Mouse (Mus musculus) CH12.LX (cell line): ENCODE data around the gene D1Ertd622e. TPM values are rescaled to one million over a fixed set of nuclear protein-coding genes. Genes with fewer than 3 reads are reported as not detected.

ENCODE experiments used
- DNase-seq: peaks from one replicate; pipeline ENCODE4 v3.0.0-alpha.2; 2013; ENCODE audit errors: extremely low read depth
- H3K27ac ChIP-seq: 2 replicates; pipeline ENCODE4 v1.5.1; 2012; ENCODE audit warnings: low read depth, mild to moderate bottlenecking, control low read depth, moderate library complexity; ENCODE audit not compliant: insufficient read depth
- H3K27me3 ChIP-seq: replicated peaks from 2 replicates; pipeline ENCODE3; 2012; ENCODE audit warnings: inconsistent platforms
- H3K36me3 ChIP-seq, 2 experiments: replicated peaks in 1 of 2; 2 replicates each; pipeline versions ENCODE3 to v1.6.1; 2012; ENCODE audit warnings: inconsistent platforms in 1 of 2, low read length in 1 of 2, mild to moderate bottlenecking in 1 of 2, mixed read lengths in 1 of 2, moderate library complexity in 1 of 2; ENCODE audit not compliant: control insufficient read depth in 1 of 2, insufficient read depth in 1 of 2
- H3K4me1 ChIP-seq, 2 experiments: 2 replicates each; pipeline ENCODE4 v1.6.1; 2012; ENCODE audit warnings: inconsistent platforms in 1 of 2, moderate library complexity in 1 of 2; ENCODE audit not compliant: insufficient read depth in 2 of 2, control insufficient read depth in 1 of 2
- H3K4me2 ChIP-seq: 2 replicates; pipeline ENCODE4 v1.6.1; 2012; ENCODE audit warnings: low read depth, mild to moderate bottlenecking, control low read depth; ENCODE audit not compliant: poor library complexity, insufficient read depth, severe bottlenecking
- H3K4me3 ChIP-seq, 3 experiments: fragments of 150-350 bp in 1 of 3; sonication (generic) in 1 of 3; replicated peaks in 1 of 3; 2 replicates each; pipeline versions ENCODE3 to v1.5.1; 2011 to 2012; ENCODE audit warnings: low read depth in 2 of 3, low read length in 2 of 3, mild to moderate bottlenecking in 2 of 3, moderate library complexity in 2 of 3, control low read depth in 1 of 3, improper control_type of control experiment in 1 of 3, inconsistent platforms in 1 of 3, mixed read lengths in 1 of 3; ENCODE audit not compliant: poor library complexity in 1 of 3
- H3K79me2 ChIP-seq: replicated peaks from 2 replicates; pipeline ENCODE4 v1.6.1; 2012; ENCODE audit warnings: mild to moderate bottlenecking, moderate library complexity; ENCODE audit not compliant: control insufficient read depth, poor library complexity, insufficient read depth, severe bottlenecking; ENCODE audit errors: extremely low read depth
- H3K9ac ChIP-seq: 2 replicates; pipeline ENCODE4 v1.6.1; 2012; ENCODE audit warnings: low read depth, mild to moderate bottlenecking, control low read depth, moderate library complexity; ENCODE audit not compliant: insufficient read depth
- H3K9me3 ChIP-seq: replicated peaks from 2 replicates; pipeline ENCODE3; 2012; ENCODE audit warnings: low read length, inconsistent platforms, mixed read lengths
- BHLHE40 ChIP-seq: IDR thresholded peaks from 2 replicates; pipeline ENCODE4 v1.6.1; 2011; ENCODE audit warnings: mild to moderate bottlenecking, low read depth, low read length, improper control_type of control experiment
- CTCF ChIP-seq, 2 experiments: IDR thresholded peaks in 1 of 2; conservative IDR thresholded peaks in 1 of 2; 2 replicates each; pipeline ENCODE4 v1.5.1; 2011 to 2012; ENCODE audit warnings: low read depth in 2 of 2, low read length in 2 of 2, improper control_type of control experiment in 1 of 2, inconsistent platforms in 1 of 2, mild to moderate bottlenecking in 1 of 2, moderate library complexity in 1 of 2
- E2F4 ChIP-seq: IDR thresholded peaks from 2 replicates; pipeline ENCODE4 v1.6.1; 2011; ENCODE audit warnings: low read depth, low read length, improper control_type of control experiment; ENCODE audit not compliant: insufficient replicate concordance
- ELF1 ChIP-seq: IDR thresholded peaks from 2 replicates; pipeline ENCODE4 v1.6.1; 2014; ENCODE audit warnings: low read depth, mild to moderate bottlenecking, inconsistent platforms, low read length, improper control_type of control experiment
- EP300 ChIP-seq: IDR thresholded peaks from 2 replicates; pipeline ENCODE4 v1.6.1; 2011; ENCODE audit warnings: low read length, improper control_type of control experiment
- ETS1 ChIP-seq: conservative IDR thresholded peaks from 2 replicates; pipeline ENCODE4 v1.6.1; 2012; ENCODE audit warnings: low read depth, mild to moderate bottlenecking, inconsistent platforms, low read length, improper control_type of control experiment, moderate library complexity
- IRF4 ChIP-seq: IDR thresholded peaks from 2 replicates; pipeline ENCODE4 v1.6.1; 2014; ENCODE audit warnings: low read depth, mild to moderate bottlenecking, inconsistent platforms, low read length, improper control_type of control experiment
- JUN ChIP-seq: IDR thresholded peaks from 2 replicates; pipeline ENCODE4 v1.6.1; 2011; ENCODE audit warnings: low read depth, mild to moderate bottlenecking, low read length, improper control_type of control experiment, moderate library complexity; ENCODE audit not compliant: insufficient read depth
- JUND ChIP-seq: conservative IDR thresholded peaks from 2 replicates; pipeline ENCODE4 v1.6.1; 2011; ENCODE audit warnings: low read depth, low read length, improper control_type of control experiment
- KAT2A ChIP-seq: IDR thresholded peaks from 2 replicates; pipeline ENCODE4 v1.6.1; 2012; ENCODE audit warnings: low read length, improper control_type of control experiment, inconsistent platforms; ENCODE audit not compliant: insufficient replicate concordance
- MAZ ChIP-seq: IDR thresholded peaks from 2 replicates; pipeline ENCODE4 v1.6.1; 2012; ENCODE audit warnings: low read depth, mild to moderate bottlenecking, inconsistent platforms, low read length, improper control_type of control experiment, moderate library complexity
- MEF2A ChIP-seq: IDR thresholded peaks from 2 replicates; pipeline ENCODE4 v1.6.1; 2014; ENCODE audit warnings: low read depth, mild to moderate bottlenecking, inconsistent platforms, low read length, improper control_type of control experiment, borderline replicate concordance
- MYC ChIP-seq: IDR thresholded peaks from 2 replicates; pipeline ENCODE4 v1.6.1; 2011; ENCODE audit warnings: low read depth, mild to moderate bottlenecking, improper control_type of control experiment, low read length
- NELFE ChIP-seq: IDR thresholded peaks from 2 replicates; pipeline ENCODE4 v1.6.1; 2011; ENCODE audit warnings: low read depth, low read length, improper control_type of control experiment
- NRF1 ChIP-seq: IDR thresholded peaks from 2 replicates; pipeline ENCODE4 v1.6.1; 2014; ENCODE audit warnings: low read depth, mild to moderate bottlenecking, inconsistent platforms, low read length, improper control_type of control experiment, moderate library complexity
- POLR2A ChIP-seq: IDR thresholded peaks from 2 replicates; pipeline ENCODE4 v1.6.1; 2011; ENCODE audit warnings: low read depth, mild to moderate bottlenecking, improper control_type of control experiment, low read length
- RCOR1 ChIP-seq: conservative IDR thresholded peaks from 2 replicates; pipeline ENCODE4 v1.6.1; 2012; ENCODE audit warnings: low read depth, mild to moderate bottlenecking, inconsistent platforms, low read length, improper control_type of control experiment
- SIN3A ChIP-seq: IDR thresholded peaks from 2 replicates; pipeline ENCODE4 v1.6.1; 2012; ENCODE audit warnings: low read length, improper control_type of control experiment, inconsistent platforms
- TBP ChIP-seq: conservative IDR thresholded peaks from 2 replicates; pipeline ENCODE4 v1.6.1; 2011; ENCODE audit warnings: low read depth, low read length, improper control_type of control experiment
- TCF12 ChIP-seq: IDR thresholded peaks from 2 replicates; pipeline ENCODE4 v1.6.1; 2014; ENCODE audit warnings: low read depth, mild to moderate bottlenecking, inconsistent platforms, low read length, improper control_type of control experiment
- UBTF ChIP-seq: IDR thresholded peaks from 2 replicates; pipeline ENCODE4 v1.6.1; 2012; ENCODE audit warnings: low read depth, mild to moderate bottlenecking, inconsistent platforms, low read length, improper control_type of control experiment, moderate library complexity
- USF1 ChIP-seq: IDR thresholded peaks from 2 replicates; pipeline ENCODE4 v1.6.1; 2014; ENCODE audit warnings: low read depth, mild to moderate bottlenecking, inconsistent platforms, low read length, improper control_type of control experiment
- USF2 ChIP-seq: conservative IDR thresholded peaks from 2 replicates; pipeline ENCODE4 v1.6.1; 2011; ENCODE audit warnings: low read depth, low read length, improper control_type of control experiment
- ZC3H11A ChIP-seq: IDR thresholded peaks from 2 replicates; pipeline ENCODE4 v1.6.1; 2012; ENCODE audit warnings: low read depth, mild to moderate bottlenecking, inconsistent platforms, low read length, improper control_type of control experiment
- ZKSCAN1 ChIP-seq: IDR thresholded peaks from 2 replicates; pipeline ENCODE4 v1.6.1; 2012; ENCODE audit warnings: low read depth, inconsistent platforms, low read length, improper control_type of control experiment, borderline replicate concordance
- ZMIZ1 ChIP-seq: IDR thresholded peaks from 2 replicates; pipeline ENCODE4 v1.6.1; 2012; ENCODE audit warnings: low read depth, mild to moderate bottlenecking, inconsistent platforms, low read length, improper control_type of control experiment
- ZNF384 ChIP-seq: IDR thresholded peaks from 2 replicates; pipeline ENCODE4 v1.6.1; 2012; ENCODE audit warnings: low read depth, low read length, improper control_type of control experiment, inconsistent platforms
- dilution Hi-C: fragments of 300-500 bp; cut with MboI; formaldehyde crosslinking; loops from 2 replicates; pipeline ENCODE4 v1.14.3; 2020; ENCODE audit warnings: low sequenced_read_pairs; ENCODE audit not compliant: extremely low pct_unique_long_range_greater_than_20kb, extremely low pct_ligation_motif_present
- in situ Hi-C: fragments of 300-500 bp; cut with MboI; formaldehyde crosslinking; loops from 3 replicates; pipeline ENCODE4 v1.14.3; 2019; ENCODE audit warnings: low sequenced_read_pairs, low pct_ligation_motif_present, low pct_unique_long_range_greater_than_20kb, mixed read lengths
- polyA plus RNA-seq: library from polyadenylated mRNA; unstranded; fragments of >175 nt; gene quantifications from 2 replicates; pipeline ENCODE4 v1.2.1, GENCODE M21; 2012; ENCODE audit warnings: low read depth; ENCODE audit not compliant: insufficient read length
- total RNA-seq, 2 experiments: library from RNA; depleted of rRNA; stranded (reverse); fragments of 300-350 nt in 1 of 2; fragments of >200 nt in 1 of 2; gene quantifications; 2 replicates each; pipeline ENCODE4 v1.2.3; 2012 to 2014

D1Ertd622e gene
- total and polyA plus RNA-seq, 3 experiments, result 9.0 to 27.3 (median 22.1) TPM

GRCm38 (mm10) chr1:97623214-97623856 is 38.5 kb downstream of the D1Ertd622e start:
- Histone ChIP-seq H3K9ac (no peak overlapping the region), H3K79me2 (no peaks in the 10 kb centered on the region; the same call in 1 of the 2 replicates), H3K4me3 (no peak overlapping the region), H3K27me3 (no peaks in the 10 kb centered on the region), H3K27ac (no peak overlapping the region), H3K4me2 (peak overlapping the region; percentile 13; the same call in 1 of the 2 replicates), H3K4me1 (peaks cover 0 to 34% of the 10 kb centered on the region in 2 experiments; a peak in 2 of 4 replicates), H3K9me3 (no peaks in the 10 kb centered on the region), H3K36me3 (no peaks in the 10 kb centered on the region)
- DNase-seq, result no peak
- TF ChIP-seq MEF2A, result no peak
- no peak for TF ChIP-seq UBTF
- no peak for TF ChIP-seq RCOR1
- TF ChIP-seq ELF1, result no peak
- TF ChIP-seq EP300, result 0 out of 2 replicates have a peak, but pooled peaks have one; percentile 16
- TF ChIP-seq JUND, result no peak
- TF ChIP-seq CTCF (conservative IDR thresholded peaks at IDR 0.05 in 1 of 2, IDR thresholded peaks at IDR 0.05 in 1 of 2; ENCODE audit: low read depth in 2 of 2, low read length in 2 of 2), result 0 out of 4 replicates have a peak, but pooled peaks of 1 of the 2 experiments have one; percentile 0
- TF ChIP-seq MAZ, result no peak
- TF ChIP-seq BHLHE40, result no peak
- TF ChIP-seq TBP, result no peak
- TF ChIP-seq SIN3A, result no peak
- no peak for TF ChIP-seq USF1
- no peak for TF ChIP-seq E2F4
- TF ChIP-seq POLR2A, result no peak
- no peak for TF ChIP-seq ZC3H11A
- TF ChIP-seq ZNF384, result peak; percentile 86
- TF ChIP-seq MYC, result no peak
- no peak for TF ChIP-seq NRF1
- TF ChIP-seq ZMIZ1, result no peak
- dilution Hi-C loops (no loop called here), in situ Hi-C loops (no loop called here)

- H3K79me2 ChIP-seq, result no peaks in the 10 kb centered on the region; the same call in 1 of the 2 replicates
- no peaks in the 10 kb centered on the region for H3K27me3 ChIP-seq
- in situ Hi-C loops (no loop called here), dilution Hi-C loops (no loop called here)
- H3K4me1 ChIP-seq, result peaks cover 0 to 34% of the 10 kb centered on the region in 2 experiments; a peak in 2 of 4 replicates
- H3K9me3 ChIP-seq, result no peaks in the 10 kb centered on the region
- TF ChIP-seq EP300, result no peak
- TF ChIP-seq BHLHE40, result no peak
- TF ChIP-seq USF2, result no peak
- TF ChIP-seq ZC3H11A, result no peak
- TF ChIP-seq NELFE, result no peak
- no peak for TF ChIP-seq ETS1
- TF ChIP-seq MYC, result no peak
- no peak for TF ChIP-seq MAZ
- no peak for TF ChIP-seq JUN
- no peak for TF ChIP-seq IRF4
- no peak for TF ChIP-seq E2F4
- TF ChIP-seq ZKSCAN1, result no peak
- no peak for TF ChIP-seq TCF12
- no peak for TF ChIP-seq POLR2A
- no peak for TF ChIP-seq MEF2A
- TF ChIP-seq KAT2A, result no peak
- no peak for TF ChIP-seq NRF1
- no peak overlapping the region for H3K9ac ChIP-seq
- no peak for DNase-seq
- no peak overlapping the region for H3K27ac ChIP-seq
- no peak overlapping the region for H3K4me2 ChIP-seq
- H3K36me3 ChIP-seq, result no peaks in the 10 kb centered on the region
- H3K4me3 ChIP-seq, result no peak overlapping the region
Measured at GRCm38 (mm10) chr1:97622574-97623208, 39.2 kb downstream of the D1Ertd622e start.
